Mouse (Mus musculus) G1E-ER4 (cell line): Measurements from ENCODE around the gene Erg. TPM values are rescaled to one million over a fixed set of nuclear protein-coding genes. Genes with fewer than 3 reads are reported as not detected.

ENCODE experiments used
- GATA1 ChIP-seq: IDR thresholded peaks from one replicate; pipeline ENCODE4 v1.8.0; 2012; ENCODE audit warnings: low read length, inconsistent platforms
- polyA plus RNA-seq: library from polyadenylated mRNA; stranded (reverse); fragments of >175 nt; gene quantifications from 2 replicates; pipeline ENCODE4 v1.2.3, GENCODE M21; 2012

Erg gene
- polyA plus RNA-seq, 1 experiment, result 0.81 TPM

DNA sequence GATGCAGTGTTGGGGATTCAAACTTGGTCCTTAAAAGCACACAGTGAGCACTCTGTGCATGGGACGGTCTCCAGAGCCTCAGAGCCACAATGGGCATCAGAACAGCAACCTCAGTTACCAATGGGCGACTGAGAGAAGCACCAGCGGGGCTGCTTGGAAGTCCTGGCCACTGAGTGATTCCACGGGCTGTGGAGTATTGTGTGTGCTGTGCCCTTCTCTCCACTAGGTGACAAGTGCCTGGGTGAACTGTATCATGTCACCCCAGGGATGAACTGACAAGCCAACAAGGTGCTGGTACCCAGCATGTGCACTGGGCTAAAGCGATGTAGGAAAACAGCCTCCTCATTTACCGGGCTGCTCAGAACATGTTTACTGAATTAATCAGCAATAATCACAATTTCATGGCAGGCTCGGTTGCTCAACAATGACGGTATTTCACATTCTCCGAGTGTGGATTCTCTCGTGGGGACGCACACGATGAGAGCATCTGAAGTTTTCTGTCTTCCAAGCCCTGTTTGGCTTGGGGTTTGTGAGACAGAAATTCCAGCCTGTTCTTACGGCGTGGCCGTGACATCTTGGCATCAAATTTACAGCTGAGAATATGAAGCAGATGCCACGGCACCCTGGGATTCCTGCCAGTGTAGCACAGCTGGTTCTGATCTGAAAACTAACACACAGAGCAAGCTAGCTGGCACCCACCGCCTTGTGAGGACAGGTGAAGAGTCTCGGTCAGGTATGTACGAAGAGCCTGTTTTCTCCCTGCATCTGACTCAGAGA, 219.2 kb downstream of the Erg start:
- no peak for TF ChIP-seq GATA1

DNA sequence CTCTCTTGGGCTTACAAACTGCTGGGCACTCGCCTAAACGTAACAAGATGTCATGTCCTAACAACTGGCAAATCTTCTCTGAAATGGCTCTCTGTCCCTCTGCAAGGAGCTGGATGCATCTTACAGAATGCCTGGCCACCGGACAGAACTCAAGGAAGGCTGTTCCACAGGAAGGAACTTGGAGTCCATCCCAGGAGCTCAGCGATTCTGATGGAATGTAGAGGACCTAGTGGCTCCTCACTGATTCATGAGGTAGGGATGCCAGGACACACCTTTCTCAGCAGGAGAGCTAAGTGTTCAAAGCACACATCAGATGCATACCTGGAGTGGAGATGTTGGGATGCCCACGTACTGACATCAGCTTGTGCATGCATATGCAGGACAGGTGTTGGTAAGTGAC, 221.2 kb downstream of the Erg start:
- no peak for TF ChIP-seq GATA1

- no peak for TF ChIP-seq GATA1
These were observed 222.5 kb downstream of the Erg start for GRCm38 (mm10) chr16:95363632-95364465.

GRCm38 (mm10) chr16:95361950-95362349, 224.4 kb downstream of the Erg start:
- TF ChIP-seq GATA1, result no peak

- TF ChIP-seq GATA1, result no peak
These were observed 225.4 kb downstream of the Erg start for GRCm38 (mm10) chr16:95360940-95361489.

DNA sequence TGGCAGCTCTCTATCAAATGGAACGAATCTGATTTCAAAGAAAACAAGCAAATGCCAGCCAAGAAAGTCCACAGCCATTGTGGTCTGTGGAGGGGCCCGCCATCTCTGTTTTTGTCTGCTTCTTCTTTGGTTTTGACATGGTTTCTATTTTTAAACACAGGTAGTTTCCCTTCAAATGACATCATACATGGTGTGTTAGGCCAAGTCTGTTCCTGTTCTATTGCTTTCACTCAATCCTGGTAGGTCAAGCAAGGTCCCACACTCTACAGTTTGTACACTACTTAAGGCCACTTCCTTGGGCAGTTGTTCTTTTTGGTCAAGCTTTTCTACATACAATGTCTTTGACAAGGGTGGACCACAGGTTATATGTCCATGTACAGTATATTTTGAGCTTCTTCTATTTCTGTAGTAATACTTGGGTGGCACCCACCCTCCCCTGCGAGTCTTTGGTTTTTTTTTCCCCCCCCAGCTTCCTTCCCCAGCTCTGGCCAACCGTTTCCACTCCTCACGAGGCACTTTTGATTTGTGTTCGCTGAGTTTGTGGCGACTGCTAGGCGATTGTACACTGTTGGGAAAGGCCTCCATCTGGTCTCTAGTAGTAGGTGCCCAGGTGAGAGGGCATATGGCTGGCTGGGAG, 226.1 kb downstream of the Erg start:
- TF ChIP-seq GATA1, result no peak

DNA sequence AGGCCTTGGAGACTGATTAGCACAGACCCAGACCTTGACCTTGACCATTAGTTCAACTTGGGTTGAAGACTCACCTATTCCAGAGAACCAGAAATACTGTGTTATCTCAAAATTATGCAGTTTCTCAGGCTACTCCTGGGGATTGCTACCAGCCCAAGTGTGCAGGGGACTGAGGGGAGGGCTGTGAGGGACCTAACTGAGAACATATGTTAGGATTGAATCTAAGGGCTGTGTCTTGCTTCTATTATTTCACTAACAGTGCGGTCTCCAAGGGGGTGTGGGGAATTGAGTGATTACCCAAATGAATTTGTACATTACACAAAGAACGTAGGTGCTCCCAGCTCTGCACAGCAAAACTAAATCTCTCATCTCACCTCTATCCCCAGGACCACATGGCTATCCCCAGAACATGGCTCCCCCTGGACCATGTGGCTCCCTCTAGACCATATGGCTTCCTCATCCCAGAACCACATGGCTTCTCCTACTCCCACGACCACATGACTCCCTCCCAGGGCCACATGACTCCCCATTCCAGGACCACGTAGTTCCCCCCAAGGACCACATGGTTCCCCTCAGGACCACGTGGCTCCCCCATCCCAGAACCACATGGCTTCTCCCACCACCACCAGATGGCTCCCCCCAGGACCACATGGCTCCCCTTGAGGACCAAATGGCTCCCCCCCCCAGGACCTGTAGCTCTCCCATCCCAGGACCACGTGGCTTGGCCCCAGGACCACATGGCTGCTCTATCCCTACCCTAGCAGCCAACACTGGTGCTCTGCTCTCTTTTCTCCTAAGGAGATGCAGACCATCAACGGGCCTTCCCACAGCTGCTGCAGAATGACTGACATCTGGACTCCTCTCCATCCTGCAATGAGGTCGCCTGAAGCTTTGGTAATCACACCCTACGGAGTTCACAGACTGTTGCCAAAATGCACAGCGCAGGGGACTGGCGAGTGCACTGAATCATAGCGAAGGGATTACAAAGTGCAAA, 229.1 kb downstream of the Erg start:
- no peak for TF ChIP-seq GATA1

- no peak for TF ChIP-seq GATA1
These were observed 232.6 kb downstream of the Erg start for GRCm38 (mm10) chr16:95353838-95354237.

- no peak for TF ChIP-seq GATA1
These were observed 234.1 kb downstream of the Erg start for GRCm38 (mm10) chr16:95352266-95352665.

GRCm38 (mm10) chr16:95350499-95350898, 235.9 kb downstream of the Erg start:
- TF ChIP-seq GATA1, result no peak

- no peak for TF ChIP-seq GATA1
These were observed 236.6 kb downstream of the Erg start for GRCm38 (mm10) chr16:95349745-95350144.

DNA sequence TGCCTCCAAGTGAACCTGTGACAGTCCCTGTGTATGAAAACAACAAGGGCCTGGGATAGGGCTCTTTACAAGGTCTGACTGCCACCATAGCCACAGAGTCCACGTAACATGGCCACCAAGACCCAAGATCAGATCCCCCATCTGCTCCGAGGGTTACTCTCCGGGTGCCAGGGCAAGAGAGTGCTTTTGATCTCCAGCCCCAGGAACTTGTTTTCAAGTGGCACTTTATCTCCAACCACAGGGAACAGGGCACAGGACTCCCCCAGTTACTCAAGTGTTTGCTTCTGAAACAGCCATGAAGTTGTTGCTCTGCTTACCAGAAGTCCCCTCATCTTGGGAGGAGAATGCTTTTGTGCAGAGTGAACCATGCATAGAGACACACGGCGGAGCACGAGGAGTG, 237.0 kb downstream of the Erg start:
- TF ChIP-seq GATA1, result no peak

- no peak for TF ChIP-seq GATA1
These were observed 237.8 kb downstream of the Erg start for GRCm38 (mm10) chr16:95348555-95348954.

- no peak for TF ChIP-seq GATA1
These were observed 239.2 kb downstream of the Erg start for GRCm38 (mm10) chr16:95347202-95347601.

DNA sequence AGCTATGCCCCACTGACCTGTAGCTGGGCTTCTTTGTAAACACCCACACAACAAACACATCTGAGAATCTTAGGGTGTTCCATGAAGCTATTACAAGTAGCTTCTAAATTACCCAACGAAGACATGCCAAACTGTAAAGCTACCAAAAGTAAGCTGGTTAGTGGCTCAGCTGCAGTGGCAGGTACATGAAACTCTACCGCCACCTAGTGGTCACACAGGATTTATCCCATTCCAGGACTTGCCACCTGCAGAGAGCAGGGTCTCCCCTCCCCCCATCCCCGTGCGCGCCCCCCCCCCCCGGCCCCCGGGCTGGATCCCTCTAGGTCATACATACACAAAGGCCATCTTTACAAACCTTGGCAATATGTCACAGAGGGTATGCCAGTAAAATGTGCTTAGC, 240.5 kb downstream of the Erg start:
- TF ChIP-seq GATA1, result no peak
